Mouse (Mus musculus) thymus, adult 2 months (tissue): ENCODE measurements around the gene Auts2.

Source experiments
- CTCF ChIP-seq: fragments of 200-500 bp; IDR thresholded peaks from 2 replicates; pipeline ENCODE4 v1.5.1; 2012; ENCODE audit warnings: mild to moderate bottlenecking, control low read depth, low read length, moderate library complexity, borderline replicate concordance; ENCODE audit not compliant: control insufficient read depth, poor library complexity, insufficient read depth; ENCODE audit errors: extremely low read depth
- POLR2A ChIP-seq: fragments of 200-500 bp; IDR thresholded peaks from 2 replicates; pipeline ENCODE4 v1.6.1; 2012; ENCODE audit warnings: mild to moderate bottlenecking, low read length, control low read depth, moderate library complexity; ENCODE audit not compliant: control insufficient read depth, poor library complexity, insufficient read depth; ENCODE audit errors: extremely low read depth

- TF ChIP-seq POLR2A (no peak), CTCF (no peak)
Observed at GRCm38 (mm10) chr5:132486831-132487230, 56.3 kb downstream of the Auts2 start.
